Mouse (Mus musculus): ENCODE data around the gene Ccdc33. TPM values are rescaled to one million over a fixed set of nuclear protein-coding genes. Genes with fewer than 3 reads are reported as not detected.

Ccdc33 gene
- polyA plus RNA-seq, 1 experiment: 0.06 TPM

GRCm38 (mm10) chr9:58130909-58131308 is 12.3 kb upstream of the Ccdc33 start:
- no peak for DNase-seq (ENCODE audit: low spot score)

GRCm38 (mm10) chr9:58129508-58129907 is 10.9 kb upstream of the Ccdc33 start:
- no peak for DNase-seq (ENCODE audit: low spot score)

GRCm38 (mm10) chr9:58128926-58129413 is 10.3 kb upstream of the Ccdc33 start:
- no peak for DNase-seq (ENCODE audit: low spot score)

GRCm38 (mm10) chr9:58125811-58126210 is 7.2 kb upstream of the Ccdc33 start:
- DNase-seq (ENCODE audit: low spot score): no peak

- DNase-seq (ENCODE audit: low spot score): no peak
Observed at GRCm38 (mm10) chr9:58125085-58125484, 6.5 kb upstream of the Ccdc33 start.

- DNase-seq (ENCODE audit: low spot score): no peak
Observed at GRCm38 (mm10) chr9:58116024-58116651, 2.5 kb downstream of the Ccdc33 start.

- no peak for DNase-seq (ENCODE audit: low spot score)
Observed at GRCm38 (mm10) chr9:58115297-58115925, 3.2 kb downstream of the Ccdc33 start.

- DNase-seq (ENCODE audit: low spot score): no peak
Observed at GRCm38 (mm10) chr9:58114019-58114418, 4.6 kb downstream of the Ccdc33 start.

GRCm38 (mm10) chr9:58113279-58113884 is 5.2 kb downstream of the Ccdc33 start:
- DNase-seq (ENCODE audit: low spot score): no peak

- no peak for DNase-seq (ENCODE audit: low spot score)
Observed at GRCm38 (mm10) chr9:58112866-58113278, 5.8 kb downstream of the Ccdc33 start.

GRCm38 (mm10) chr9:58112321-58112751 is 6.3 kb downstream of the Ccdc33 start:
- DNase-seq (ENCODE audit: low spot score): no peak

GRCm38 (mm10) chr9:58111431-58111830 is 7.2 kb downstream of the Ccdc33 start:
- DNase-seq (ENCODE audit: low spot score): no peak

GRCm38 (mm10) chr9:58110787-58111186 is 7.8 kb downstream of the Ccdc33 start:
- no peak for DNase-seq (ENCODE audit: low spot score)

GRCm38 (mm10) chr9:58107494-58107893 is 11.1 kb downstream of the Ccdc33 start:
- DNase-seq (ENCODE audit: low spot score): no peak

- no peak for DNase-seq (ENCODE audit: low spot score)
Observed at GRCm38 (mm10) chr9:58105595-58106169, 12.9 kb downstream of the Ccdc33 start.

- DNase-seq (ENCODE audit: low spot score): no peak
Observed at GRCm38 (mm10) chr9:58103647-58104046, 15.0 kb downstream of the Ccdc33 start.

- DNase-seq (ENCODE audit: low spot score): no peak
Observed at GRCm38 (mm10) chr9:58102013-58102412, 16.6 kb downstream of the Ccdc33 start.

GRCm38 (mm10) chr9:58099836-58100565 is 18.6 kb downstream of the Ccdc33 start:
- DNase-seq (ENCODE audit: low spot score): no peak

GRCm38 (mm10) chr9:58096629-58097301 is 21.9 kb downstream of the Ccdc33 start:
- no peak for DNase-seq (ENCODE audit: low spot score)

GRCm38 (mm10) chr9:58095977-58096376 is 22.6 kb downstream of the Ccdc33 start:
- no peak for DNase-seq (ENCODE audit: low spot score)

GRCm38 (mm10) chr9:58093776-58094175 is 24.8 kb downstream of the Ccdc33 start:
- no peak for DNase-seq (ENCODE audit: low spot score)

All from urinary bladder, adult 2 months (tissue).